Mouse (Mus musculus) CH12.LX (cell line): ENCODE measurements around the gene Trio.

Source experiments
- CTCF ChIP-seq, 2 experiments: IDR thresholded peaks in 1 of 2; conservative IDR thresholded peaks in 1 of 2; 2 replicates each; pipeline ENCODE4 v1.5.1; 2011 to 2012; ENCODE audit warnings: low read depth in 2 of 2, low read length in 2 of 2, improper control_type of control experiment in 1 of 2, inconsistent platforms in 1 of 2, mild to moderate bottlenecking in 1 of 2, moderate library complexity in 1 of 2
- E2F4 ChIP-seq: IDR thresholded peaks from 2 replicates; pipeline ENCODE4 v1.6.1; 2011; ENCODE audit warnings: low read depth, low read length, improper control_type of control experiment; ENCODE audit not compliant: insufficient replicate concordance
- KAT2A ChIP-seq: IDR thresholded peaks from 2 replicates; pipeline ENCODE4 v1.6.1; 2012; ENCODE audit warnings: low read length, improper control_type of control experiment, inconsistent platforms; ENCODE audit not compliant: insufficient replicate concordance
- POLR2A ChIP-seq: IDR thresholded peaks from 2 replicates; pipeline ENCODE4 v1.6.1; 2011; ENCODE audit warnings: low read depth, mild to moderate bottlenecking, improper control_type of control experiment, low read length
- RAD21 ChIP-seq: IDR thresholded peaks from 2 replicates; pipeline ENCODE4 v1.6.1; 2011; ENCODE audit warnings: low read depth, mild to moderate bottlenecking, low read length, improper control_type of control experiment, moderate library complexity
- SIN3A ChIP-seq: IDR thresholded peaks from 2 replicates; pipeline ENCODE4 v1.6.1; 2012; ENCODE audit warnings: low read length, improper control_type of control experiment, inconsistent platforms
- UBTF ChIP-seq: IDR thresholded peaks from 2 replicates; pipeline ENCODE4 v1.6.1; 2012; ENCODE audit warnings: low read depth, mild to moderate bottlenecking, inconsistent platforms, low read length, improper control_type of control experiment, moderate library complexity
- USF1 ChIP-seq: IDR thresholded peaks from 2 replicates; pipeline ENCODE4 v1.6.1; 2014; ENCODE audit warnings: low read depth, mild to moderate bottlenecking, inconsistent platforms, low read length, improper control_type of control experiment
- ZC3H11A ChIP-seq: IDR thresholded peaks from 2 replicates; pipeline ENCODE4 v1.6.1; 2012; ENCODE audit warnings: low read depth, mild to moderate bottlenecking, inconsistent platforms, low read length, improper control_type of control experiment

- no peak for TF ChIP-seq SIN3A
- TF ChIP-seq CTCF (conservative IDR thresholded peaks at IDR 0.05 in 1 of 2, IDR thresholded peaks at IDR 0.05 in 1 of 2; ENCODE audit: low read depth in 2 of 2, low read length in 2 of 2) = no peak
- no peak for TF ChIP-seq E2F4
- TF ChIP-seq ZC3H11A = no peak
- no peak for TF ChIP-seq POLR2A
- TF ChIP-seq USF1 = no peak
- no peak for TF ChIP-seq UBTF
- TF ChIP-seq RAD21 = no peak
- TF ChIP-seq KAT2A = no peak
Measured at GRCm38 (mm10) chr15:27944898-27945297, 80.8 kb downstream of the Trio start.
